Mouse (Mus musculus) heart, adult 8-10 months (tissue): Measurements from ENCODE around the gene Pappa. TPM values are rescaled to one million over a fixed set of nuclear protein-coding genes. Genes with fewer than 3 reads are reported as not detected.
A peak's percentile ranks its signal among the peaks of the same experiment; 100 is the strongest.

Experiments used
- DNase-seq: peaks from one replicate; pipeline ENCODE4 v3.0.0; 2022; ENCODE audit warnings: low spot score
- total RNA-seq, 4 experiments: library from RNA; stranded (reverse); gene quantifications; 2 replicates each; pipeline ENCODE4 v1.2.4; 2022

The Pappa gene
- total RNA-seq, 4 experiments from 2014 or later = 0.34 to 0.62 (median 0.41) TPM

DNA sequence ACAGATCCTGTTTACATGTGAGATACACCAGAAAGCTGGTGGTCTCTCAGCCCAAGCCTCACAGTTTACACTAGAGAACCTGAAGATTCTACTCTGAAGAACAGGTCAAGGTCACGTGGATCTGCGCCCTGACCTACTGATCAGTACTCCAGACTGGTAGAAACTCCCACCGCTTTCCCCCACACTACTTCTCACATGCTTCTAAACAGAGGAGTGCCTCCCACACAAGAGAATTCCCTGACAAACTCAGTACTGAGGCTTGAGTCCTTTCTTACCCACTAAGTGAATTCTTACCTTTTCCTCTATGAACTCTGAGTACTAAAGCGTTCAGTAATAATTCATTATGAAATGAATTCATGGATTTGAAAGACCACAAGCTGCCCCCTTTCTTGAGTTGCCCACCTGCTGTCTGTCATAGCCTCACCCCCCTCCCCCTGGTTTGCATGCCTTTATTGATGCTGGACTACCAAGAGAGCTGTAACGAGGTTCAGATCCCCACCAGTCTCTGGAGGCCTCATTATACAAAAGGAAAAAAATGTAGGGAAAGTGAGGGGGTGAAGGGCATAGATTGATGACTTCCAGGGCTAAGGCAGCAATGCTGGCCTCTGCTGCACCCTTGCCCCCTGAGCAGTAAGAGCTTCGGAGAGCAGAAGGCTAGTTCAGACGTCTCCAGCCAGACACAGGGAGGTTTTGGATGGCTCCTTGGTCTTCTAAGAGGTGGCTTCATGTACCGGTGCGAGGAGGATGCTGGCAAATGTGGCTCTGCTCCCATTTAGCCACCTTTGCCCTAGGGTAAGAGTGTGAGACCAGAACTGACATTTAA lies 204.7 kb downstream of the Pappa start:
- no peak for DNase-seq

- DNase-seq = no peak
Measured at GRCm38 (mm10) chr4:65333718-65334117, 209.7 kb downstream of the Pappa start.

DNA sequence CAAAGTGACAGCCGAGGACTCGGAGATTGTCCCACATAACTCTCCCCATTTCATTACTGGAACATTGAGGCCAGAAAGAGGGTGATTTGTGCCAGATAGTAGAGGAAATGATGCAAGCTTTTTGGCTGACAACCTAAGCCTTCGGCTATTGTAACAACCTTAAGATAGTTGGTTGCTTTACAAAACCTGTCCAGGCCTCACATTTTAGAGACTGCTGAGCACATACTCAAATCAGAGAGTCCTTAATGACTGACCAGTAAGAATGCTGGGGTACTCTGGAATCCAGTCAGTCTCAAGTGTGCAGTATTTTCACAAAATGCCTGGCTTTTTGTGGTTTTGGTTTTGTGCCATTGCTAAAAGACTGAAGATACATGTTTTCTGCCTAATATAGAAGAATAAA lies 217.8 kb downstream of the Pappa start:
- DNase-seq = no peak

DNA sequence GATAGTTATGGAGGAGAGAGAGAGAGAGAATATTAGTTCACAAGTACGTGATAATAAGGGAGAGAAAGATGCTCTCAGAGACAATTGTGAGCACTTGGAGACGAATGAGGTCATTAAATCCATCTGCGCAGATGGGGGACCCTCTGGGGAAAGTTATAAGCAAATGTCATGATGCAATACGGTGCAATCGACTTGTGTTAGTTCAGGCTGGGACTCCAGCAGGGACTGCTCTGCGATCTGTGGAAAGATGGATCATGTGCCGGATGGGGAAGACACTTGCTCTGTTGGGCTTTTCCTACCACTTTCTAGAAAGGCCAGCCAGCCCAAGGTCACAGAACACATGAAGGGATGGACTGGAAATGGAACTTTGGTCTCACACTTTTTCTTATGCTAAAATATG lies 226.5 kb downstream of the Pappa start:
- no peak for DNase-seq

DNA sequence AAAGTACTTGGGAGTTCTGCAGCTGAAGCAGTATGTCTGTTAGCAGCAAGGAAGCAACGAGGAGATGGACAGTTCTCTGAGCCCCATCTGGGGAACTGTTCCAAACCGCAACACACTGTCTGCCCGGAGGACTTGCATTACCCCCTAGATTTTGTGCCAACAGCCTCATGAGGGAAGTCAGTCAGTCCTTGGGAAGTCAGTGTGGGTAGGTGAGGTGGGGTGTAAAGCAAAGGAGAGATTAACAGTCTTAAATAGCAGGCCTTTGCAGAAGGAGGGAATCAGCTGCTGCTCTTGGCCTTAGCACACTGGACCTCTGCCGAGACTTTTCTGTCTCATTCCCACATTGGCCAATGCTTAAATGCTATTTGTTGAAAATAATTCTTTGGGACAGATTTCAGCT lies 230.6 kb downstream of the Pappa start:
- DNase-seq = no peak

DNA sequence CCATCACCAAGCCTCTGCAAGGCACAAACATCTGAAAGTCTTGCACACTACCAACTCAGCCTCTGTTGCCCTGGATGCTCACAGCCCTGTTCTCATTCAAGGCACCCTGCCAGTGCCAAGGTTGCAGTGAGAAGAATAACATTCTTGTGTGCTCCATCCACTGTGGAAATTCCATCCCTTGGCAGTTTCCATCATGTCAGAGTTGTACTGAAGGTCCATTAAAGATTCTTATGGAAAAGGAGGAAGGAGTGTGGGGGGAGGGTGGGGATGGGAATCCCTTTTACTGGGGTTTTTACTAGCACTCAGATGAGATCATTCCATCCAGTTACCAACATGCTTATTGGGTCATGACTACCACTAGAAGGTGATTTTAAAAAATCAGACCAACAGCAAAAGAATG lies 243.2 kb downstream of the Pappa start:
- no peak for DNase-seq

DNA sequence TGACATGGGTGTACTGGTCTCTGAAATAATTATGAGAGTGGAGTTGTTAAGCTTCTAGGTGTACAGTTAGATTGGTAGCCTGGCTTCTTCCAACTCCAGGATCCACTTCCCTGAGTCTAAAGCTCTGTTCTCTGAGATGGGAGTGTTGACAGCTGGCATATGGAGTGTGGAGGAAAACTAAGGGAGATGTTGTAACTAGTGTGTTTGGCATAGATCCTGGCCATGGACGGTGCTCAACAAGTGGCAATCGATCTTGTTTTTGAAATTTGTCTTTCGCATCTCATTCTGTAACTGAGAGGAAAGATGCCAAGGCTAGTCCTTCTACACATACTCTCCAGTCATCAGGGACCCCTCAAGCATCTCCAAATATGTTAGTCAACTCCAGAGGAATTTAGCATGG lies 248.8 kb downstream of the Pappa start:
- DNase-seq = peak; percentile 21

DNA sequence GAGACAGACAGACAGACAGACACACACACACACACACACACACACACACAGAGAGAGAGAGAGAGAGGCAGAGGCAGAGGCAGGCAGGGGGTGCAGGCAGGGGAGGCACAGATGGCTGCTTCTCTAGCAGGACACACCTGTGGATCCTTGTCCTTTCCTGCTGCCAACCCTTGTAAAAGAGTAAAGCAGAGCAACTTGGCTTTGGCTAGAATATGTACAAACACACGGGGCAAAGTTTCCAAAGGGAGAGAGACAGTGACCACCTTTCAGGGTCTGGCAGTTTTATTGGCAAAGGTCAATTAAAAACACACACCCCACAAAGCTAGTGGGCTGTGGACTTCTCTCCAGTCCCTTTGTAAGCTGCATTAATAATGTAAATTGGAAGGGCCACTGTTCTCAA lies 249.9 kb downstream of the Pappa start:
- DNase-seq = no peak

GRCm38 (mm10) chr4:65376571-65376970 lies 252.6 kb downstream of the Pappa start:
- no peak for DNase-seq

- no peak for DNase-seq
Measured at GRCm38 (mm10) chr4:65379461-65379860, 255.5 kb downstream of the Pappa start.

GRCm38 (mm10) chr4:65383070-65383469 lies 259.1 kb downstream of the Pappa start:
- no peak for DNase-seq

- DNase-seq = no peak
Measured at GRCm38 (mm10) chr4:65391001-65391400, 267.0 kb downstream of the Pappa start.

GRCm38 (mm10) chr4:65396806-65397205 lies 272.8 kb downstream of the Pappa start:
- DNase-seq = no peak

GRCm38 (mm10) chr4:65399457-65399856 lies 275.5 kb downstream of the Pappa start:
- no peak for DNase-seq

DNA sequence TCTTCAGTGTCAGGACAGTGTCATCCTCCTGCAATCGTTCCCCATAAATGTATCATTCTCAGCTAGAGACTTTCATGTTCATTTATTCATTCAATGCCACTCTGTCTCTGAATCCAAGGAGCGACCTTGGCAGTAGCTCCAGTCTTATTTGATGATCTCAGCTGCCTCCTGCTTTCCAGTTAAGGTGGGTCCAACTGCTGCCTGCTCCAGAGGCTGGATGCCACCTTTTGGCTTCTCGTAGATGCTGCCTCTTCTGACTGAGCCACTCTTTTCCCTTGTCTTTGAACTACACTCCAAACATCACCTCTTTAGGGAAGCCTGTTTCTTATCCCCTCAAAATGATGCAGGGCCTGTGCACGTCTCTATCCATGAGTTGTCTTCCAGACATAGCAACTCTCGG lies 278.3 kb downstream of the Pappa start:
- no peak for DNase-seq

DNA sequence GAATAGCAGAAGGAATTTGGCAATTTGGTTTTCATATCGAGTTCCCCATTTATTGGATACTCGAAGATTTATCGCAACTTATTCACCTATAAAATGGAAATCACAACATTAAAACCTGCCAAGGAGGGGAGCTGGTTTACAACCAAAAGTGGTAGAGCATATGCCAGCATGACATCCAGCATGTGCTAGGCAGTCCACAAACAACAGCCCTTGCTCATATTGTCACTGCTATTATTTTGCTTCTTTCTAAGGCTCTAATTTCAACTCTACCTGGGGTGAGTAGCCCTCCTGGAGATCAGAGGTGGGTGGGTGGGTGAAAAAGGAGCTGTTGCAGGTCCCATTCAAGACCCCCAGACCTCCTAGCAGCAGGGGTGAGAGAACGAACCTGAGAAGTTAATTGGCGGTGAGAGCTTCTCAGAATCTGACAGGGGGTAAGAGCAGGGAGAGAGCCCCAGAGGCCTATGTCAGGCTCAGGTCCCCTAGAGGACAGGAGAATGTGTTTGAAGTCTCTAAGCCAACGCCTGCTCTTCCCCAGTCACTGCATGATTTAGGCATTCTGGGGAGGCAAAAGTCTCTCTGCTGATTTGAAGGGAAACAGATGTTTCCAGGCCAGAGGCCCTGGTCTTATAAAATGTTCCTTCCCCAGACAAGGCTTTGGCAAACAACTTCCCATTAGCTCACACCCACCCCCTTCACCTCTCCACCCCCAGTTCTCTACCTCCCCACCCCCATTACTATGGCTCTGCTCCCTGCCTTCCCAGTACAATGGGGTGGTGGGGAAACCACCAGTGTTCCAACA lies 279.1 kb downstream of the Pappa start:
- peak; percentile 7 for DNase-seq
